Mouse (Mus musculus): Measurements from ENCODE around the gene Eid3.

DNA sequence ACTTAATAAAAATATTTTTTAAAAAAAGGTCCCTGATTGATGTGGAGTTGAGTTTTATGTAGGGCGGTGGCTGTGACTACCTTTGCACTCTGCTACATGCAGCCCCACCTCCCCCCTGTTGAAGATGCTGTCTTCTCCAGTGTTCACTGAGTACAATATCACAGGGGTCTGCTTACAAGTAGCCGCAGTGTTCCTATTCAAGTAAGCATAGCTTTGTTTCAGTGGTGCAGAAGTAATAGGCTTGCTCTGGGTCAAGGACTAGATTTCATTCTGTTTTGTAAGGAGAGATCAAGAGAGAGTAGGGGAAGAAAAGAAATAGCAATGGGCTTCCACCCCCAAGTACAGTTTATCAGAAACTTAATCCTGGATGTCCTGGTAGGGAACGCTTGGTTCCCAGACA is 48.9 kb upstream of the Eid3 start:
- no peak for TF ChIP-seq USF1 (IDR thresholded peaks at IDR 0.05; ENCODE audit: low read depth)
- TF ChIP-seq CTCF (IDR thresholded peaks at IDR 0.05; ENCODE audit: control insufficient read depth, insufficient read depth, insufficient read length) = no peak
- no peak for TF ChIP-seq MYOG (IDR thresholded peaks at IDR 0.05; ENCODE audit: control insufficient read depth, extremely low read depth, insufficient read length)
- TF ChIP-seq CEBPB (IDR thresholded peaks at IDR 0.05; ENCODE audit: low read depth) = no peak
- no peak for TF ChIP-seq MYOD1 (IDR thresholded peaks at IDR 0.05; ENCODE audit: control insufficient read depth, insufficient read length, low read depth)
- TF ChIP-seq MAX (IDR thresholded peaks at IDR 0.05) = no peak
